Mouse (Mus musculus) hematopoietic stem cell, adult 5-6 weeks (primary cell): ENCODE results near the gene Spata19. TPM values are rescaled to one million over a fixed set of nuclear protein-coding genes. Genes with fewer than 3 reads are reported as not detected.

Source experiments
- total RNA-seq: library from RNA; stranded (forward); fragments of 172-1452, 232-1000 nt; gene quantifications from 2 replicates; pipeline ENCODE4 v1.2.3, GENCODE M21; 2017

Gene Spata19
- total RNA-seq, 1 experiment from 2014 or later, result not detected

Other genes with a start within 250 kb of the Spata19 start
- 4.1 and 7.0 TPM in 2 replicates for gene Jam3, start 241.4 kb upstream of the Spata19 start, total RNA-seq
- 0.40 and 0.94 TPM in 2 replicates for gene Igsf9b, start 97.6 kb upstream of the Spata19 start, total RNA-seq